Mouse (Mus musculus) natural killer cell, adult 2 months (primary cell): ENCODE measurements at regions not wholly inside any gene's neighbourhood (a gene's known extent, or its start where the extent isn't known, plus 50 kb on each side); places are given as distances from the start of the nearest gene placed in this dataset.

Experiments used
- DNase-seq, 2 experiments: peaks; one replicate each; pipeline ENCODE4 v3.0.0; 2022; ENCODE audit warnings: low spot score in 2 of 2

- DNase-seq = no peak
These were observed 348.9 kb downstream of the Prdm2 start for GRCm38 (mm10) chr4:142863939-142864338.

- DNase-seq = no peak
These were observed 352.4 kb downstream of the Prdm2 start for GRCm38 (mm10) chr4:142860441-142860840.

- DNase-seq = no peak
These were observed 356.2 kb downstream of the Prdm2 start for GRCm38 (mm10) chr4:142856626-142857025.

GRCm38 (mm10) chr4:142855635-142856034 lies 357.2 kb downstream of the Prdm2 start:
- DNase-seq = no peak

- no peak for DNase-seq
These were observed 358.9 kb downstream of the Prdm2 start for GRCm38 (mm10) chr4:142853924-142854323.

- no peak for DNase-seq
These were observed 367.6 kb downstream of the Prdm2 start for GRCm38 (mm10) chr4:142845066-142845696.

GRCm38 (mm10) chr4:142839540-142839939 lies 373.3 kb downstream of the Prdm2 start:
- no peak for DNase-seq

- no peak for DNase-seq
These were observed 374.3 kb downstream of the Prdm2 start for GRCm38 (mm10) chr4:142838363-142838964.

GRCm38 (mm10) chr4:142837636-142838035 lies 375.2 kb downstream of the Prdm2 start:
- DNase-seq = no peak

GRCm38 (mm10) chr4:142829711-142830110 lies 383.1 kb downstream of the Prdm2 start:
- no peak for DNase-seq

GRCm38 (mm10) chr4:142828969-142829368 lies 383.8 kb downstream of the Prdm2 start:
- DNase-seq = no peak

GRCm38 (mm10) chr4:142826250-142826893 lies 386.4 kb downstream of the Prdm2 start:
- no peak for DNase-seq

GRCm38 (mm10) chr4:142825786-142826185 lies 387.0 kb downstream of the Prdm2 start:
- no peak for DNase-seq

GRCm38 (mm10) chr4:142818440-142818839 lies 394.4 kb downstream of the Prdm2 start:
- DNase-seq = no peak

- DNase-seq = no peak
These were observed 395.8 kb downstream of the Prdm2 start for GRCm38 (mm10) chr4:142816986-142817385.

- DNase-seq = no peak
These were observed 409.0 kb downstream of the Prdm2 start for GRCm38 (mm10) chr4:142803819-142804218.

- DNase-seq = no peak
These were observed 413.5 kb downstream of the Prdm2 start for GRCm38 (mm10) chr4:142799291-142799690.

GRCm38 (mm10) chr4:142798834-142799233 lies 414.0 kb downstream of the Prdm2 start:
- DNase-seq = no peak

- DNase-seq = no peak
These were observed 420.2 kb downstream of the Prdm2 start for GRCm38 (mm10) chr4:142792606-142792970.

GRCm38 (mm10) chr4:142791823-142792605 lies 420.8 kb downstream of the Prdm2 start:
- DNase-seq = no peak

GRCm38 (mm10) chr4:142789048-142789447 lies 423.7 kb downstream of the Prdm2 start:
- DNase-seq = no peak

GRCm38 (mm10) chr4:142785386-142785785 lies 427.4 kb downstream of the Prdm2 start:
- no peak for DNase-seq
